Mouse (Mus musculus) embryonic fibroblast, embryonic 13.5 days (primary cell): ENCODE data around the gene Caln1.

Experiments used
- CTCF ChIP-seq: IDR thresholded peaks from 2 replicates; pipeline ENCODE4 v1.5.1; 2011; ENCODE audit warnings: mild to moderate bottlenecking, control low read depth, low read length, moderate library complexity, borderline replicate concordance; ENCODE audit not compliant: insufficient read depth
- POLR2A ChIP-seq: IDR thresholded peaks from 2 replicates; pipeline ENCODE4 v1.6.1; 2011; ENCODE audit warnings: low read depth, mild to moderate bottlenecking, control low read depth, low read length, moderate library complexity

- TF ChIP-seq CTCF: no peak
- no peak for TF ChIP-seq POLR2A
Observed at GRCm38 (mm10) chr5:130330801-130331200, 38.5 kb upstream of the Caln1 start.
